Mouse (Mus musculus): ENCODE data around the gene Shroom4.

GRCm38 (mm10) chrX:6368822-6369221, 30.8 kb upstream of the Shroom4 start:
- TF ChIP-seq CTCF (IDR thresholded peaks at IDR 0.05; ENCODE audit: control insufficient read depth, insufficient read depth, insufficient replicate concordance, low read depth, low read length) (no peak), POLR2A (IDR thresholded peaks at IDR 0.05; ENCODE audit: control insufficient read depth, low read depth, low read length) (no peak)

All from testis, adult 2 months (tissue).